Mouse (Mus musculus) midbrain, embryonic 10.5 days (tissue): Measurements from ENCODE around the gene H2afj. TPM values are rescaled to one million over a fixed set of nuclear protein-coding genes. Genes with fewer than 3 reads are reported as not detected.

Experiments
- DNase-seq: peaks from one replicate; pipeline ENCODE4 v3.0.0-alpha.2; 2017; ENCODE audit warnings: low spot score
- H3K27ac ChIP-seq: fragments of 300-500 bp; sonication (generic); replicated peaks from 2 replicates; pipeline ENCODE4 v1.5.1; 2016; ENCODE audit warnings: mild to moderate bottlenecking
- H3K27me3 ChIP-seq: fragments of 300-500 bp; sonication (generic); 2 replicates; pipeline ENCODE4 v1.6.1; 2016; ENCODE audit warnings: low read depth, mild to moderate bottlenecking; ENCODE audit not compliant: poor library complexity, severe bottlenecking
- H3K36me3 ChIP-seq: fragments of 300-500 bp; sonication (generic); 2 replicates; pipeline ENCODE4 v1.6.1; 2016; ENCODE audit warnings: mild to moderate bottlenecking, moderate library complexity
- H3K4me1 ChIP-seq: fragments of 300-500 bp; sonication (generic); 2 replicates; pipeline ENCODE4 v1.6.1; 2016
- H3K4me3 ChIP-seq: fragments of 300-500 bp; sonication (generic); 2 replicates; pipeline ENCODE4 v1.5.1; 2016; ENCODE audit warnings: mild to moderate bottlenecking, moderate library complexity
- H3K9me3 ChIP-seq: fragments of 300-500 bp; sonication (generic); replicated peaks from 2 replicates; pipeline ENCODE4 v1.6.1; 2016; ENCODE audit warnings: mild to moderate bottlenecking
- WGBS: fragments of 180-500 bp; shearing (Covaris S2); methylation state at CpG from one replicate; pipeline ENCODE4 v1.1.7; 2016; 5-methylcytosine and 5-hydroxymethylcytosine counted together
- microRNA-seq: library from miRNA; unstranded; fragments of <30 nt; microRNA quantifications from one replicate; pipeline ENCODE4, GENCODE M21; 2017
- polyA plus RNA-seq: library from polyadenylated mRNA; unstranded; fragments of >200 nt; fragmentation: Nextera tagmentation; extraction: Ambion mirVana; gene quantifications from 2 replicates; pipeline ENCODE4 v1.2.1, GENCODE M21; 2016

H2afj gene
- polyA plus RNA-seq, 1 experiment from 2014 or later = 102 TPM

DNA sequence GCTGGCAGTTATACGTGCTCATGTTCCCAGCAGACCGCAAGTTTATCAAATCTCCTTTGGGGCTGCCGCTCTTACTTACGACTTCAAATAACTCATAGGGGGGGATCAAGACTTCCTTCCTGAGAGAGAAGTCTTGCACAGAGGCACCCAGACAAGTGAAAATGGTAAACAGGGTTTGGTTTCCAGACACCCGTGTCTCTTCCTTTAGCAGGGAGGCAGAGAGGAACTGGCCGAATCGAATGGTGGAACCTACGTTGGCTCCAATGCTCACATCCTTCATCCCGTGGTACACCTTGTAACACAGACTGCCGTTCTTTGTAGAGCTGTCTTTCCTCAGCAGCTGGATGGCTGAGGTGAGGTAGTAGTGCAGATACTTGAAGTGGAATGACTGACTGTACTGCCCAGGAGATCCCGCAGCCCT lies 46.3 kb downstream of the H2afj start:
- DNase-seq = no peak
- H3K36me3 ChIP-seq = no peaks in the 10 kb centered on the region
- H3K27me3 ChIP-seq = no peaks in the 10 kb centered on the region
- WGBS = 91% methylated on average over 11 of the region's 11 CpGs
- H3K4me3 ChIP-seq = no peak overlapping the region
- no peaks in the 10 kb centered on the region for H3K9me3 ChIP-seq
- no peak overlapping the region for H3K27ac ChIP-seq
- peaks cover 7% of the 10 kb centered on the region; the same call in 1 of the 2 replicates for H3K4me1 ChIP-seq

DNA sequence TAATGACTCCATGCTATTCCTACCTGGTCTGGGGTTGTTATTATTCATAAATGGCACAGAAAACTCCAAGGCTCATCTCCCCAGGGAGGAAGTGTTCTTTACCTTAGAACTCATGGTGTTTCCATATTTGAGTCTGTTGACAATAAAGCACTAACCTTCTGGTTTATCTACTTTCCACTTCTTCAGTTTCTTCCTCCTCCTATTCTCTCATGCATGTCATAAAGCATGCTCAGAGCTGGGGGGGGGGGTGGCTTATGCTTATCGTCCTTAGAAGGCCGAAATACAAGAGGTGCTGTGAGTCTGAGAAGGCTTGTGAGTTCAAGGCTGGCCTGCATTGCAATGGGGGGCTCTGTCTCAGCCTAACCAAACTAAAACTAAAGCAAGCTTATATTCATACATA lies 47.1 kb downstream of the H2afj start:
- H3K4me3 ChIP-seq = no peak overlapping the region
- no peaks in the 10 kb centered on the region for H3K27me3 ChIP-seq
- 89% methylated on average over 2 of the region's 2 CpGs for WGBS
- no peak overlapping the region for H3K27ac ChIP-seq
- no peak for DNase-seq
- no peaks in the 10 kb centered on the region for H3K9me3 ChIP-seq
- H3K36me3 ChIP-seq = no peaks in the 10 kb centered on the region
- H3K4me1 ChIP-seq = peaks cover 7% of the 10 kb centered on the region; the same call in 1 of the 2 replicates

GRCm38 (mm10) chr6:136856071-136856636 lies 48.1 kb downstream of the H2afj start:
- Histone ChIP-seq H3K4me1 (peaks cover 7% of the 10 kb centered on the region; the same call in 1 of the 2 replicates), H3K27me3 (no peaks in the 10 kb centered on the region), H3K27ac (no peak overlapping the region), H3K4me3 (no peak overlapping the region), H3K9me3 (no peaks in the 10 kb centered on the region), H3K36me3 (no peaks in the 10 kb centered on the region)
- WGBS = 76% methylated on average over 14 of the region's 14 CpGs
- DNase-seq = no peak

DNA sequence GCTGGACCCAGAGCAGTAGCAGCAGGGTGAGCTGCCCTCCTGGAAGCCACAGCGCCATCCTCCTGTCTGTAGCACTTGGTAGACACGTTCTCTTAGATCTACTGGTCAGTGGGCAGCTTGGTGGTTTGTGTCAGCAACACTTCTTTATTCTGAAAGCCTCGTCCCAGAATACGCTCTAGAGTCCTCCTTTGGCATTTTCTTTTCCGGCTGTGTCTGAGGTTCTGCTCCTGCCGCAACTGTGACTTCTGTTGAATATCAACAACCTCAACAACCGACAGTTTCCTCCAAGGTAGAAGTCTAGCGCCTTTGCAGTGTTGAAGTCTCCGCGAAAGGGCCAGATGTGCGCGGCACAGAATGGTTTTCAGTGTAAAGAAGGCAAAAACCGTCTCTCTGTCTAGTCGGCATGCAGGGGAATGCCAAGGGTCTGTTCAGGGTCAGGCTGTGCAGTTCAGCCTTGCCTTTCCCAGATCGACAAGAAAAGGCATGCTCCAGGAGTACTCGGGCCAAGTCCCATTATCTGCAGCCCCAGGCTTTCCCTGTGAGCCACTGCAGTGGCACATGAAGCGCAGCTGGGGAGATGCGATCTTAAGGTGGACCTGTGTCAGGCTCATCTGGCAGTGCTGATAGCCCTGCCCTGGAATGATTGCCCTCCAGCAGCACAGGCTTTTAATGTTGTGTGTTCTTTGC lies 49.3 kb downstream of the H2afj start, which contains the start of gene Art4:
Gene Art4, minus strand, starts transcription at position 548 of the 687 bp plus-strand sequence.
- no peak within 1 kb of the TSS for H3K4me3 ChIP-seq
- DNase-seq = peak; percentile 14
- H3K4me1 ChIP-seq = peaks cover 6% of the 10 kb centered on the region; the same call in 1 of the 2 replicates
- no peaks in the 10 kb centered on the region for H3K36me3 ChIP-seq
- no peaks in the 10 kb centered on the region for H3K9me3 ChIP-seq
- H3K27ac ChIP-seq = peak within 1 kb of the TSS; percentile 34; the same call in 1 of the 2 replicates
- WGBS = 79% methylated on average over 18 of the region's 18 CpGs
- H3K27me3 ChIP-seq = no peaks in the 10 kb centered on the region

GRCm38 (mm10) chr6:136857873-136858260 lies 49.8 kb downstream of the H2afj start:
- WGBS = 69% methylated on average over 11 of the region's 11 CpGs
- Histone ChIP-seq H3K27me3 (no peaks in the 10 kb centered on the region), H3K4me3 (no peak overlapping the region), H3K4me1 (peaks cover under 1% of the 10 kb centered on the region; the same call in 1 of the 2 replicates), H3K9me3 (no peaks in the 10 kb centered on the region), H3K36me3 (no peaks in the 10 kb centered on the region), H3K27ac (peak overlapping the region; percentile 34; the same call in 1 of the 2 replicates)
- DNase-seq = no peak

DNA sequence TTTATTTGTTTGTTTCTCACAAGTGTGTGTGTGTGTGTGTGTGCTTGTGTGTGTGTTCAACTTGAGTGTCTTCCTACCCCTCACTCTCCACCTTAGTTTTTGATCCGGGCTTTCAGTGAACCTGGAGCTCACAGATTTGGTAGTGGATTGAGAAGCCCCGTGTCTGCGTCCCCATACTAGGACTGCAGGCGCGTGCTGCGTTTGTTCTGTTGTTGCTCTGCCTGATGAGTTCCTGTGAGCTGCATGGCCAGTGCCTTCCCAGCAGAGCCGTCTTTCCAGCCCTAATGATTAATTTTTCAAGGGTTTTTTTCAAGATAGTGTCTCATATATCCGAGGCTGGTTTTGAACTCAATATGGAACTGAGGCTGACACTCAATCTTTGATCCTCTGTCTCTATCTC lies 50.4 kb downstream of the H2afj start:
- Histone ChIP-seq H3K4me3 (no peak overlapping the region), H3K4me1 (no peaks in the 10 kb centered on the region), H3K27ac (no peak overlapping the region), H3K27me3 (no peaks in the 10 kb centered on the region), H3K9me3 (no peaks in the 10 kb centered on the region), H3K36me3 (no peaks in the 10 kb centered on the region)
- 83% methylated on average over 8 of the region's 8 CpGs for WGBS
- DNase-seq = no peak

Small RNAs within 50 kb of the gene (microRNA-seq; reads per million reads assigned to microRNA genes)
- gene Gm44364 = not detected

Other genes starting within 250 kb of the H2afj start
- 1.2 and 1.5 TPM in 2 replicates for gene Plbd1, start 146.3 kb upstream of the H2afj start, polyA plus RNA-seq
- gene Gucy2c, start 26.5 kb upstream of the H2afj start, polyA plus RNA-seq = 0.10 TPM in 1 of 2 replicates, not detected in the other
- gene Hist4h4, start 3.8 kb upstream of the H2afj start, polyA plus RNA-seq = 0.52 and 0.53 TPM in 2 replicates
- 1.4 and 3.5 TPM in 2 replicates for gene BC049715, start 19.4 kb downstream of the H2afj start, polyA plus RNA-seq
- gene Wbp11, start 20.0 kb downstream of the H2afj start, polyA plus RNA-seq = 156 and 160 TPM in 2 replicates
- 0.24 TPM in 1 of 2 replicates, not detected in the other for gene Smco3, start 27.2 kb downstream of the H2afj start, polyA plus RNA-seq
- gene Art4, start 49.5 kb downstream of the H2afj start, polyA plus RNA-seq = 1.3 and 1.4 TPM in 2 replicates
- 1.1 and 1.5 TPM in 2 replicates for gene Mgp, start 67.6 kb downstream of the H2afj start, polyA plus RNA-seq
- gene Erp27, start 113.9 kb downstream of the H2afj start, polyA plus RNA-seq = not detected in 2 replicates
- not detected in 2 replicates for gene Pde6h, start 115.6 kb downstream of the H2afj start, polyA plus RNA-seq
- 25.0 and 26.0 TPM in 2 replicates for gene Arhgdib, start 133.7 kb downstream of the H2afj start, polyA plus RNA-seq